Mouse (Mus musculus) heart, adult 2 months (tissue): ENCODE measurements around the gene Olfr1338.

Experiments used
- CTCF ChIP-seq: fragments of 200-600 bp; IDR thresholded peaks from 2 replicates; pipeline ENCODE4 v1.8.1; 2022; ENCODE audit warnings: antibody characterized with exemption, mild to moderate bottlenecking, moderate library complexity
- EP300 ChIP-seq: fragments of 200-500 bp; IDR thresholded peaks from 2 replicates; pipeline ENCODE4 v1.6.1; 2011; ENCODE audit warnings: low read depth, low read length, control low read depth; ENCODE audit not compliant: insufficient read depth
- POLR2A ChIP-seq: fragments of 200-500 bp; IDR thresholded peaks from 2 replicates; pipeline ENCODE4 v1.6.1; 2011; ENCODE audit warnings: mild to moderate bottlenecking, low read depth, low read length, control low read depth; ENCODE audit not compliant: insufficient read depth

- TF ChIP-seq CTCF (no peak), POLR2A (no peak), EP300 (no peak)
Measured at GRCm38 (mm10) chr4:118719838-118720237, 38.7 kb downstream of the Olfr1338 start, which contains the start of gene Olfr1340.
